Mouse (Mus musculus) stomach, embryonic 14.5 days (tissue): ENCODE measurements around the gene Rbm7. TPM values are rescaled to one million over a fixed set of nuclear protein-coding genes. Genes with fewer than 3 reads are reported as not detected.

Experiments
- ATAC-seq: fragments of 200-750 bp; cut with Nextera tagmentation; 2 replicates; pipeline ENCODE4 v1.8.0; 2017; ENCODE audit warnings: low read depth, moderate TSS enrichment; ENCODE audit not compliant: insufficient number of reproducible peaks, insufficient read depth, low FRiP score
- H3K27ac ChIP-seq: fragments of 300-500 bp; sonication (generic); 2 replicates; pipeline ENCODE4 v1.5.1; 2014; ENCODE audit warnings: mild to moderate bottlenecking, low read length, moderate library complexity, mixed read lengths
- H3K27me3 ChIP-seq: fragments of 300-500 bp; sonication (generic); 2 replicates; pipeline ENCODE4 v1.6.1; 2014; ENCODE audit warnings: low read length, control low read depth, mixed read lengths; ENCODE audit not compliant: control insufficient read depth, insufficient read depth
- H3K36me3 ChIP-seq: fragments of 300-500 bp; sonication (generic); 2 replicates; pipeline ENCODE4 v1.6.1; 2014; ENCODE audit warnings: mild to moderate bottlenecking, control low read depth, low read length, moderate library complexity, mixed read lengths; ENCODE audit not compliant: control insufficient read depth, insufficient read depth
- H3K4me1 ChIP-seq: fragments of 300-500 bp; sonication (generic); 2 replicates; pipeline ENCODE4 v1.6.1; 2014; ENCODE audit warnings: low read length, control low read depth, mixed read lengths; ENCODE audit not compliant: control insufficient read depth, insufficient read depth
- H3K4me2 ChIP-seq: fragments of 300-500 bp; sonication (generic); replicated peaks from 2 replicates; pipeline ENCODE4 v1.6.1; 2014; ENCODE audit warnings: low read depth, low read length, control low read depth
- H3K4me3 ChIP-seq: fragments of 300-500 bp; sonication (generic); 2 replicates; pipeline ENCODE4 v1.5.1; 2014; ENCODE audit warnings: low read depth, low read length, control low read depth
- H3K9ac ChIP-seq: fragments of 300-500 bp; sonication (generic); replicated peaks from 2 replicates; pipeline ENCODE4 v1.6.1; 2014; ENCODE audit warnings: low read depth, mild to moderate bottlenecking, control low read depth, low read length, moderate library complexity, mixed read lengths
- H3K9me3 ChIP-seq: fragments of 300-500 bp; sonication (generic); 2 replicates; pipeline ENCODE4 v1.6.1; 2016; ENCODE audit warnings: low read depth, low read length, control low read depth; ENCODE audit not compliant: control insufficient read depth
- WGBS: fragments of 180-500 bp; shearing (Covaris S2); extraction: QIAGEN DNeasy Blood & Tissue Kit; methylation state at CpG from one replicate; pipeline ENCODE4 v1.1.7; 2014; 5-methylcytosine and 5-hydroxymethylcytosine counted together
- polyA plus RNA-seq: library from polyadenylated mRNA; unstranded; fragments of >200 nt; fragmentation: Nextera tagmentation; extraction: Ambion mirVana; gene quantifications from 2 replicates; pipeline ENCODE4 v1.2.1, GENCODE M21; 2014

The Rbm7 gene
- polyA plus RNA-seq, 1 experiment from 2014 or later: 116 TPM

GRCm38 (mm10) chr9:48503001-48503400 is 7.9 kb upstream of the Rbm7 start:
- WGBS: 58% methylated on average over 2 of the region's 2 CpGs
- Histone ChIP-seq H3K27ac (no peak overlapping the region), H3K4me2 (no peak overlapping the region), H3K9ac (no peak overlapping the region), H3K27me3 (no peaks in the 10 kb centered on the region), H3K9me3 (no peaks in the 10 kb centered on the region), H3K4me3 (no peak overlapping the region), H3K4me1 (no peaks in the 10 kb centered on the region), H3K36me3 (no peaks in the 10 kb centered on the region)
- ATAC-seq: no peak

GRCm38 (mm10) chr9:48501192-48501591 is 6.1 kb upstream of the Rbm7 start:
- no peak for ATAC-seq
- H3K4me1 ChIP-seq: no peaks in the 10 kb centered on the region
- no peak overlapping the region for H3K9ac ChIP-seq
- H3K9me3 ChIP-seq: peaks cover under 1% of the 10 kb centered on the region; the same call in 1 of the 2 replicates
- no peak overlapping the region for H3K4me3 ChIP-seq
- H3K27ac ChIP-seq: no peak overlapping the region
- no peak overlapping the region for H3K4me2 ChIP-seq
- 81% methylated on average over 7 of the region's 7 CpGs for WGBS
- no peaks in the 10 kb centered on the region for H3K36me3 ChIP-seq
- no peaks in the 10 kb centered on the region for H3K27me3 ChIP-seq

GRCm38 (mm10) chr9:48495548-48495932 is 441 bp upstream of the Rbm7 start:
- Histone ChIP-seq H3K9me3 (peaks cover 3% of the 10 kb centered on the region; the same call in 1 of the 2 replicates), H3K36me3 (peaks cover 25% of the 10 kb centered on the region), H3K4me3 (peak overlapping the region; percentile 89), H3K4me2 (peak overlapping the region; percentile 80), H3K9ac (peak overlapping the region; percentile 95), H3K27ac (peak overlapping the region; percentile 78), H3K27me3 (no peaks in the 10 kb centered on the region), H3K4me1 (peaks cover 10% of the 10 kb centered on the region; the same call in 1 of the 2 replicates)
- WGBS: 2% methylated on average over 34 of the region's 34 CpGs
- peak; percentile 56 for ATAC-seq

- Histone ChIP-seq H3K9ac (no peak overlapping the region), H3K36me3 (no peaks in the 10 kb centered on the region; the same call in 1 of the 2 replicates), H3K4me2 (peak overlapping the region; percentile 59), H3K27me3 (no peaks in the 10 kb centered on the region), H3K27ac (no peak overlapping the region), H3K4me3 (peak overlapping the region; percentile 89), H3K4me1 (0 out of 2 replicates have a peak, but pooled peaks cover 3% of the 10 kb centered on the region), H3K9me3 (no peaks in the 10 kb centered on the region)
- ATAC-seq: no peak
- 32% methylated on average over 20 of the region's 20 CpGs for WGBS
These were observed 13.6 kb downstream of the Rbm7 start for GRCm38 (mm10) chr9:48481214-48482134.

GRCm38 (mm10) chr9:48480411-48481213 is 14.5 kb downstream of the Rbm7 start, which contains the start of gene Rexo2:
TSS of gene Rexo2 (minus strand) at chr9:48480623.
- Histone ChIP-seq H3K27ac (no peak within 1 kb of the TSS), H3K36me3 (no peaks in the 10 kb centered on the region; the same call in 1 of the 2 replicates), H3K4me3 (peak within 1 kb of the TSS; percentile 89), H3K9ac (peak within 1 kb of the TSS; percentile 32), H3K4me2 (peak within 1 kb of the TSS; percentile 59), H3K9me3 (no peaks in the 10 kb centered on the region), H3K4me1 (0 out of 2 replicates have a peak, but pooled peaks cover 3% of the 10 kb centered on the region), H3K27me3 (no peaks in the 10 kb centered on the region)
- ATAC-seq: peak; percentile 96
- 2% methylated on average over 49 of the region's 49 CpGs for WGBS

- 9% methylated on average over 18 of the region's 25 CpGs for WGBS
These were observed 15.2 kb downstream of the Rbm7 start for GRCm38 (mm10) chr9:48479838-48480410.

GRCm38 (mm10) chr9:48478808-48479207 is 16.3 kb downstream of the Rbm7 start:
- Histone ChIP-seq H3K9me3 (no peaks in the 10 kb centered on the region), H3K4me2 (no peak overlapping the region), H3K9ac (no peak overlapping the region), H3K36me3 (peaks cover 6% of the 10 kb centered on the region; the same call in 1 of the 2 replicates), H3K4me3 (no peak overlapping the region), H3K27me3 (no peaks in the 10 kb centered on the region), H3K27ac (no peak overlapping the region), H3K4me1 (0 out of 2 replicates have a peak, but pooled peaks cover 3% of the 10 kb centered on the region)
- no peak for ATAC-seq
- WGBS: 89% methylated on average over 4 of the region's 4 CpGs

More at GRCm38 (mm10) chr9:48479838-48480410, 15.2 kb downstream of the Rbm7 start:
- peak overlapping the region; percentile 59 for H3K4me2 ChIP-seq
- H3K36me3 ChIP-seq: peaks cover 5% of the 10 kb centered on the region; the same call in 1 of the 2 replicates
- H3K9ac ChIP-seq: peak overlapping the region; percentile 32
- H3K9me3 ChIP-seq: no peaks in the 10 kb centered on the region
- no peak overlapping the region for H3K27ac ChIP-seq
- peak overlapping the region; percentile 89 for H3K4me3 ChIP-seq
- H3K4me1 ChIP-seq: 0 out of 2 replicates have a peak, but pooled peaks cover 3% of the 10 kb centered on the region
- ATAC-seq: 0 out of 2 replicates have a peak, but pooled peaks have one; percentile 53
- no peaks in the 10 kb centered on the region for H3K27me3 ChIP-seq
